Mouse (Mus musculus) v-Abl transformed pro-B cells (cell line): Measurements from ENCODE around the gene Adam19.

Experiments used
- in situ Hi-C, 2 experiments: fragments of 400-800 bp; cut with MboI; formaldehyde crosslinking; loops; one replicate each; pipeline ENCODE4 v1.15.1; 2025; ENCODE audit not compliant: unreplicated experiment in 2 of 2

Adam19 gene

GRCm38 (mm10) chr11:46092121-46092520 is 36.3 kb downstream of the Adam19 start:
- in situ Hi-C loops, result no loop called here

GRCm38 (mm10) chr11:46095477-46096264 is 39.9 kb downstream of the Adam19 start:
- in situ Hi-C loops, result no loop called here

DNA sequence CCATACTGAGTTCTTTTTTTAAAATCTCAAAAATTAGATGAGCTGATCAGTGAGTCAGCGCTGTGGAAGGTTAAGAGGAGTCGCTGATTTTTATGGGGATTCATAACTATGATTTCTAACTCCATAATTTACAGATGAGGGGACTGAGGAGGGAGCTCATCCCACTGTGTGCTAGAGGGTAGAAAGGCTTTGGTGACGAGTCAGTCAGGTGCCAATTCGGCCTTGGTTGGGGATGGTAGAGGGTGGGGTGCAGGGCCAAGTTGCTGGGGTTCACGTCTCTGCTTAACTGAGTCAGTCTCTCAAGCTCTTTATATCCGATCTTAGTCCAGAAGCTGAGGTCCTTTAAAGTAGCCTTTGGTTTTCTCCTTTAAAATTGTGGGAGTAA is 40.5 kb downstream of the Adam19 start:
- in situ Hi-C loops, result no loop called here

DNA sequence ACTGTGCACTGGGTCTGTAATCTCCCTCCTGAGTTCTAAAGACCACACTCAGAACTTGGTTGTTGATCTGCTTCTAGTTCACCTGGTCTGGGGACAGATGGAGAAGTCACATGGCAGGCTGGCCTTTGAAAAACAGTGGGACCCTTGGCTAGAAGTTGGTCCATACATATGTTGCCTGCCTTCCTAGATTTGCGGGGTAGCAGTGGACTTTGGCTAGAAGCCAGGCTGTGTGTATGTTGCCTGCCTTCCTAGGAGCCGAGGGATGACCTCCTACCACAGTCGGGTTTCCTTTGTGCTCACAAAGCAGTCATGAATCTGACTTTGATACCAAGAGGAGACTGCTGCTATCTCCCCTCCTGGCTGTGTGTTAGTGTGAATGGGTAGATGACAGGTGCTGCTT is 41.3 kb downstream of the Adam19 start:
- in situ Hi-C loops, result no loop called here

GRCm38 (mm10) chr11:46102107-46102506 is 46.3 kb downstream of the Adam19 start:
- in situ Hi-C loops, result no loop called here

DNA sequence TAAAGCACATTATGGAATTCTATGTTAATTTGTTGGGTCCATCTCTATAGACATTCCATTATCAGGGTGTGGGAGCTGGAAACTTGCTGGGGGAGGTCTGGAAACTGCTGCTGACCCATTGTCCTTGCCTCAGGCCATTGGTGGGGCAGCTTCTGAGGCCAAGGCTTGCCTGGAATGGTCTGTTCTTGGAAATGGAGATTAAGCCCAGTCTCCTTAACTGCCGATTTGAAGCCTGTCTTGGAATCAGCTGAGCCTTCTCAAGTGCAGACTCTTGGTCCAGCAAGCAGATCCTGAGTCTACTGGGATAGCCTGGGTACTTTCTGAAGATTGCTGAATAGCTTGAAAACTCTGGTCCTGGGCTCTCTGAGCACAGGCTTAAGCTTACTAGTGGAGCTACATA is 51.3 kb downstream of the Adam19 start:
- in situ Hi-C loops, result no loop called here

- in situ Hi-C loops, result no loop called here
Observed at GRCm38 (mm10) chr11:46109206-46109605, 53.4 kb downstream of the Adam19 start.

DNA sequence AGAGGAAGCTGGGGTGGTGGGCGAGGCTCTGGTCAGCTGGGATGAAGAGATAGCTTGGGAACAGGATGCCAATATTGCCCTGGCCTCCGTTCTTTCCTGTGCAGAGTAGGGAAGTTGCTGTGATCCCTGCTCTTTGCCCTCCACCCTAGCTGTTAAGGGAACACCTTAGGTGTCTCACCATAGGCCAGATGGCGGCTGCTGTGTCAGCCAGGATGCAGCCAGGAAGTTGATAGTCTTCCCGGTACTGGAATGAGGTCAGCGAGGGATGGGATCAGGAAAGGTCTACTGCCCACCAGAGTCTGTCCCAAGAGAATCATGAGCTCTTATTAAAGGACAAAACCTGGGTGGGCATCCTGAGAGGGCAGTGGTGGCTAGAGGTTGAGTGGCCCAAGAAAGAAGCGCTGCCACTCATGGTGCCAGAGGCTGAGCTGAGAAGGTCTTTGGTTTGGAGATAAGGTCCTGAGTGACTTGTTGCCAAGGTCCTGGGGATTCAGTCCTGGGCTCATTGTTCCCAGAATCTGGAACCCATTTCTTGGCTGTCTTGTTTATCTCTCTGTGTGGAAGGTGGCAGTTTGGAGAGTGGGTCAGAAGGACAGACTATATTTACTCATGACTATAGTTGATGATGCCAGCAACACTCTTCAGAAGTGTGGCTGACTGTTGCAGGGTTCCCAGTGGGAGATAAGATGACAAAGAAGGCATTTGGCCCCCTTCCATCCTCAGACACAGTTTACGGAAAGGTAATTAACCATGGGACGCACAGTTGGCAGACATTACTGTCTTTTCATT is 54.6 kb downstream of the Adam19 start:
- in situ Hi-C loops, result no loop called here

- in situ Hi-C loops, result no loop called here
Observed at GRCm38 (mm10) chr11:46110945-46111287, 55.1 kb downstream of the Adam19 start.

DNA sequence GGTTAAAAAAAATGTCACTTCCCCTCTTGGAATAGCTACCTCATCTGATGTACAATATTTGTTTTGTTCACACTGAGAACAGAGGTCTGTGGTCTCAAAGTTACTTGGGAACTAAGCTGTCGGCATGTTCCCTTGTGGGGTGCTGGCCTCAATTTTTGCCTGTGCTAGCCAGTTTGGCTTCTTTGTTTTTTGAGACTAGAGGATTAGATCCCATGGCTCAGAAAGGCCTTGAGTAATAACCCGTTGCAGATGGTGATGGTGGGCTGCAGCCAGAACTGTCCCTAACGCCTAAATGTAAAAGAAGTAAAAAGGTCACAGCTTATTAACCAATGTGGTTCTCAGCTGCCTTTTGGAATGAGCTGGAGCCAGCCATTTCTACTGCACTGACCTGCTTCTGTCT is 57.4 kb downstream of the Adam19 start:
- in situ Hi-C loops, result no loop called here

GRCm38 (mm10) chr11:46114221-46114620 is 58.4 kb downstream of the Adam19 start:
- in situ Hi-C loops, result no loop called here

- in situ Hi-C loops, result no loop called here
Observed at GRCm38 (mm10) chr11:46115011-46115410, 59.2 kb downstream of the Adam19 start.

- in situ Hi-C loops, result no loop called here
Observed at GRCm38 (mm10) chr11:46115411-46116173, 59.8 kb downstream of the Adam19 start.

GRCm38 (mm10) chr11:46116510-46116909 is 60.7 kb downstream of the Adam19 start:
- in situ Hi-C loops, result no loop called here

- in situ Hi-C loops, result no loop called here
Observed at GRCm38 (mm10) chr11:46119624-46120023, 63.8 kb downstream of the Adam19 start.

- in situ Hi-C loops, result no loop called here
Observed at GRCm38 (mm10) chr11:46120084-46120483, 64.3 kb downstream of the Adam19 start.

GRCm38 (mm10) chr11:46121666-46122065 is 65.9 kb downstream of the Adam19 start:
- in situ Hi-C loops, result no loop called here

DNA sequence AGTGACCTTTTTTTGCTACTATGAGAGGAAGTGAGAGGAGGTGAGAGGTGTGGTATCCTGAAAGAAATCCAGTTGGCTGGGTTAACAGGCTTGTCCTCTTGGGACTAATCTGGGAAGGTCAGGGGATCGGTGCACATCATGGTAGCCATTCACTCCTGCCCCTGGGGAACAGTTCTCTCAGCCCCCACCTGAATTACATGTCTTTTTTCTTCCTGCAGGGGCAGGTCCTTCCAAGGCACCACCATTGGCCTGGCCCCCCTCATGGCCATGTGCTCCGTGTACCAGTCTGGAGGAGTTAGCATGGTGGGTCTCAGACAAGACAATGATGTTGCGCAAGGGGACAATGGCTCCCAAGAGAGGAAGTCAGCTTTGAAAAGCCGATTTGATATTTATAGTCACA is 67.1 kb downstream of the Adam19 start:
- in situ Hi-C loops, result no loop called here

DNA sequence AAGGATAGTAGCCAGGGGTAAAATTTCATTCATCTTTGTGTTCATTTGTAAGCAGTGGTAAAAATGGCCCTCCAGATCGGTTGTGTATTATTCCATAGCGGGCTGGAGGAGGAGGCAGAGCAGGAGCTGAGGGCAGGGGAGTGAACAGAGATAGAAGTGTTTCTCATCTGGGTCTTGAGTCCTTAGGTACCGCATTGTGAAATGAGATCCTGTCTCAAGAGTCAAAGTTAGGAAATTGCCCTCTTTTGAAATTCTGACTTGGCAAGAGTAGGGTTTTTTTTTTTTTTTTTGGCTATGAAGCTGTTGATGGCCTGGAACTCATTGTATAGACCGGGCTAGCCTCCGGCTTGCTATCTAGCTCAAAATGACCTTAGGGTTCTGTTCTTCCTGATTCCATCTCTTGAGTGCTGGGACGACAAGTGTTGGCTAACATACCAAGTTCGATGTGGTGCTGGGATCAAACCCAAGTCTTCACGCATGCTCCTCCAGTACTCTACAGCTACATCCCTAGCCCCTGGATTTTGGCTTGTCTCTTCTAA is 67.6 kb downstream of the Adam19 start:
- in situ Hi-C loops, result no loop called here

GRCm38 (mm10) chr11:46125093-46125834 is 69.5 kb downstream of the Adam19 start:
- in situ Hi-C loops, result loop anchor here (5.0 kb wide), 3 partner anchors 68 to 168 kb away; partner anchors contain the start of genes Thg1l (in 2 of the 2), Adam19 (in 1 of the 2) and Gm12166 (in 1 of the 2)
